ENCODE assay signal across 23 mouse cellular contexts in the genomic region with DNA sequence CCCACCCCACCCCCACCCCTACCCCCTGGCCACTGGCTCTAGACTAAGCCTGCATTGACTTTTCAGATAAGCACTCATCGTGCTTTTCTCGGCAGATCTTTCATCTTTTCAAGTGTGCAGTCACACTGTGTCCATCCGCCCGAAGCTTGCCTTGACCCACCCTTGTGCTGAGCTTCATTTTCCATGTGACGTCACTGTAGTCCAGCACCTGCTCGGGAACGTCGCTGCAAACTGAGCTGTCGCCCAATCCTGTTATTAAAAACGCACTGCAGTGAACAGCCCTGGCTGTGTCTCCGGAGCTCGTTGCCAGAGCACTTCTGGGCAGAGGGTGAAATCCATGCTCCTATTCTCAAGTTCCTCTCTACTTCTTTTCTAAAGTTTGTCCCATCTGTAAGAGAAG.
DNase-seq lines count a peak whose midpoint lies in the region; ATAC-seq and TF ChIP-seq lines count a peak whose summit lies in the region.
"Had no signal": no experiment of that assay in that cellular context is flagged by ENCODE, and none has a peak within 500 bp of the region (broad histone marks: within the 10 kb centered on the region; RNA-seq: fewer than 3 reads in every experiment).

No protein-coding gene starts in this region.

- no peaks in the 10 kb centered on the region for H3K36me3 ChIP-seq in heart, embryonic 16.5 days (ENCODE audit: control insufficient read depth, insufficient read depth)
- H3K36me3 ChIP-seq in limb, embryonic 14.5 days (ENCODE audit: control insufficient read depth, insufficient read depth, low read length): no peaks in the 10 kb centered on the region
- H3K36me3 ChIP-seq: G1E; heart, embryonic 13.5 days; hindbrain, embryonic 13.5 days; kidney, embryonic 15.5 days; limb, embryonic 12.5 days had no signal

- no peaks in the 10 kb centered on the region for H3K9me3 ChIP-seq in heart, embryonic 16.5 days (replicated peaks; ENCODE audit: control insufficient read depth, low read length)
- no peaks in the 10 kb centered on the region for H3K9me3 ChIP-seq in limb, embryonic 14.5 days (ENCODE audit: control insufficient read depth, low read length)
- H3K9me3 ChIP-seq: forebrain, embryonic 13.5 days; heart, embryonic 13.5 days; hindbrain, embryonic 13.5 days; kidney, embryonic 15.5 days; limb, embryonic 12.5 days had no signal

- H3K4me3 ChIP-seq in heart, embryonic 16.5 days (ENCODE audit: low read length): no peak overlapping the region
- H3K4me3 ChIP-seq in limb, embryonic 14.5 days (replicated peaks; ENCODE audit: low read length): no peak overlapping the region
- H3K4me3 ChIP-seq: erythroblast, embryonic 14.5 days; forebrain, embryonic 13.5 days; heart, embryonic 13.5 days; hindbrain, embryonic 13.5 days; kidney, embryonic 15.5 days; limb, embryonic 12.5 days had no signal

- no peaks in the 10 kb centered on the region for H3K27me3 ChIP-seq in heart, embryonic 16.5 days (ENCODE audit: control insufficient read depth, insufficient read depth, low read length)
- H3K27me3 ChIP-seq in limb, embryonic 14.5 days (ENCODE audit: control insufficient read depth, insufficient read depth, low read length): no peaks in the 10 kb centered on the region
- H3K27me3 ChIP-seq: forebrain, embryonic 13.5 days; heart, embryonic 13.5 days; hindbrain, embryonic 13.5 days; kidney, embryonic 15.5 days had no signal

- H3K27ac ChIP-seq in heart, embryonic 16.5 days (ENCODE audit: low read length): no peak overlapping the region
- no peak overlapping the region for H3K27ac ChIP-seq in limb, embryonic 14.5 days (replicated peaks; ENCODE audit: low read depth, low read length)
- H3K27ac ChIP-seq: forebrain, embryonic 13.5 days; heart, embryonic 13.5 days; hindbrain, embryonic 13.5 days; kidney, embryonic 15.5 days; limb, embryonic 12.5 days had no signal

- TF ChIP-seq POLR2A in limb, embryonic 14.5 days (IDR thresholded peaks at IDR 0.05; ENCODE audit: borderline replicate concordance, extremely low read depth, insufficient read depth, insufficient read length): no peak

- intact Hi-C loops in gastrocnemius, postnatal 36 days (cut with DNase I): no loop called here

- no peak overlapping the region for H3K9ac ChIP-seq in heart, embryonic 16.5 days (ENCODE audit: low read length)
- no peak overlapping the region for H3K9ac ChIP-seq in limb, embryonic 14.5 days (ENCODE audit: low read depth, low read length, severe bottlenecking)
- H3K9ac ChIP-seq: forebrain, embryonic 13.5 days; heart, embryonic 13.5 days; hindbrain, embryonic 13.5 days; kidney, embryonic 15.5 days; limb, embryonic 12.5 days had no signal

- WGBS in heart, embryonic 16.5 days: 38% methylated on average over 12 of the region's 12 CpGs
- 63% methylated on average over 12 of the region's 12 CpGs for WGBS in limb, embryonic 14.5 days

- peaks cover 18% of the 10 kb centered on the region for H3K4me1 ChIP-seq in heart, embryonic 16.5 days (ENCODE audit: control insufficient read depth, insufficient read depth, low read length)
- peaks cover 18% of the 10 kb centered on the region for H3K4me1 ChIP-seq in limb, embryonic 14.5 days (ENCODE audit: control insufficient read depth, insufficient read depth, low read length)

- peak; percentile 75 for DNase-seq in gastrocnemius, adult 18-20 months (ENCODE audit: low spot score)
- DNase-seq in gastrocnemius, postnatal 36 days: no peak
- DNase-seq in heart, postnatal 4 days: no peak
- DNase-seq in gastrocnemius, adult 8-10 months (ENCODE audit: low spot score in 2 of 2): peak; percentile 25 to 37
- no peak for DNase-seq in limb, embryonic 14.5 days (ENCODE audit: low spot score)
- no peak for DNase-seq in cerebellum, postnatal 14 days
- DNase-seq in adrenal gland, postnatal 25 days: no peak
- DNase-seq: adrenal gland, postnatal 36 days; cerebellum, adult 18-20 months; cerebellum, postnatal 36 days; kidney, postnatal 4 days; lung, adult 2 months; lung, postnatal 4 days; right cerebral cortex, postnatal 25 days; thymus, adult 2 months had no signal

- no peak for ATAC-seq in heart, embryonic 16.5 days (replicated peaks; ENCODE audit: extremely low read depth, insufficient read depth, low FRiP score)
- peak; percentile 30; the same call in 1 of the 2 replicates for ATAC-seq in limb, embryonic 14.5 days (ENCODE audit: low FRiP score, low read depth)
- ATAC-seq: forebrain, embryonic 13.5 days had no signal

- peak overlapping the region; percentile 27 for H3K4me2 ChIP-seq in heart, embryonic 16.5 days (ENCODE audit: low read depth, low read length)
- H3K4me2 ChIP-seq in limb, embryonic 14.5 days (replicated peaks; ENCODE audit: low read depth, low read length, severe bottlenecking): no peak overlapping the region
- H3K4me2 ChIP-seq: forebrain, embryonic 13.5 days; heart, embryonic 13.5 days; hindbrain, embryonic 13.5 days; kidney, embryonic 15.5 days; limb, embryonic 12.5 days had no signal

Comparison
In these comparisons a context has a peak if more than half of its experiments do, and no peak if none do; other contexts are left out.
1. DNase-seq: peak in gastrocnemius, adult 18-20 months (single experiment) and gastrocnemius, adult 8-10 months (2 of 2); none in gastrocnemius, postnatal 36 days (0 of 2), heart, postnatal 4 days (single experiment), limb, embryonic 14.5 days (single experiment), cerebellum, postnatal 14 days (0 of 2) and adrenal gland, postnatal 25 days (single experiment).